Mouse (Mus musculus) CD4-positive, CD25-positive, alpha-beta regulatory T cell, adult 4 months (primary cell): ENCODE measurements at regions not wholly inside any gene's neighbourhood (a gene's known extent, or its start where the extent isn't known, plus 50 kb on each side); places are given as distances from the start of the nearest gene placed in this dataset.

Experiments used
- ATAC-seq: one replicate; pipeline ENCODE4 v1.8.0; 2017

DNA sequence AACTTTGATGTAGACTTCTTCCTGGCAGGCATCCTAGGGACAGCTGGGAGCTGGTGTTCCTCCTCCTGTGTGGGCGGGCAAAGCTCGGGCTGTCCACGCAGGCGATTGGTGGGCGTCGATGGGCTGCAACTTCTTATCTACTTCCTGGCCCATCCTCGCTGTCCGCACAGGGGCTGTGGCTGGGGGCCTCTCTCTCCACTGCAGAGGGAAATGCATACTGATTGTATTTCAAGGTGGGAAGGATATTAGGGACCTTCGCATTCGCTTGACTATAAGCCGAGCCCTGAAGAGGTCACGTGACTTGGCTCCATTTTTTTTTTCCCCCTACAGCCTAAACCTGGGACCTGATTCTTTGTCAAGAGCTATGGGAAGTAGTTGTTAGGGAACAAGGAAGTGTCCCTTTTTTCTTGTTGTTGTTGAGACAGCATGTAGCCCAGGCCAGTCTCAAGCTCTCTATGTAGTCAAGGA lies 164.4 kb upstream of the Ubr2 start:
- ATAC-seq, result no peak

GRCm38 (mm10) chr17:47171801-47172200 lies 161.4 kb upstream of the Ubr2 start:
- no peak for ATAC-seq

GRCm38 (mm10) chr17:47170978-47171593 lies 160.7 kb upstream of the Ubr2 start:
- peak; percentile 93 for ATAC-seq

DNA sequence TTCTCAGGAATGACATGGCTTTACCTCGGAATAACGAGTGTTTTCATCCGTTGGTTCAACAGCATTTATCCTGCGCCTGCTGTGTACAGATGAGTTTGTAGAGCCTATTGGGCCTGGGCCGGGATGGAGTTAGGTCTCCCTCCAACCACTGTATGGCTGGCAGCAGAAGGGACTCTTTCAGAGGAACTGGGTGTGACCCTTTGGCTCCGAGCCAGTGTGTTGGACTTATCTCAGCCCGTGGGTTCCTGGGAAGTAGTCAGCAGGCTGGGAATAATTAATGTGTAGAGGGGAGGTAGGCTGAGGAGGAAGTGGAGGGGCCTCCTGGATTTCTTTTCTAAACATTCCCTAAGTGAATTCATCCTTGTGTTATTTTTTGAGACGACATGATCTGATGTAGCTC lies 157.7 kb upstream of the Ubr2 start:
- ATAC-seq, result no peak

DNA sequence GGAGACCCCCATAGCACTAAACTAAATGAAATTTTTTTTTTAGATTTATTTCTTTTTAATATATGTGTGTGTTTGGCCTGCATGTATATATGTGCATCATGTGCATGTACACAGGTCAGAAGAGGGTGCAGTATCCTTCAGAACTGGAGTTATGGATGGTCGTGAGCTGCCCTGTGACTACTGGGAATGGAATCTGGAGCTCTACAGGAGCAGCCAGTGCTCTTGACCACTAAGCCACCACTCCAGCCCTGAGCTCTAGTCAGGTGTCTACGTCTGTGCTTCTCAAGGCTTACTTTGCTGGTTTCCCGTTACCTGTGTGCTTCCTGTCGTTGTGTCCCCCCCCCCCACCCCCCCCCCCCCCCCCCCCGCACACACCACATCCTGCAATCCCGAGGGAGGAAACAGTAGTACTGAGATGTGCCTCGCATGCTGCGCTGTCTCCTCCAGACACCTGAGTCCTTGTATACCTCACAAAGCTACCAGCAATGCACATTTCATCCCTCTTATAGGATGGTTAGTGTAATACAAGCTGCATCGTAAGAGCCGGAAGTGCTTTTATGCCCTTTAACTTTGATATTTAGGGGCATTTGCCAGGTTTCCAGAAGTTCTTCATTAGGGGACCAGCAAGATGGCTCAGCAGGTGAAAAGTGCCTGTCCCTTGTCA lies 153.5 kb upstream of the Ubr2 start:
- ATAC-seq, result peak; percentile 82

- no peak for ATAC-seq
These were observed 152.1 kb upstream of the Ubr2 start for GRCm38 (mm10) chr17:47162459-47162858.

DNA sequence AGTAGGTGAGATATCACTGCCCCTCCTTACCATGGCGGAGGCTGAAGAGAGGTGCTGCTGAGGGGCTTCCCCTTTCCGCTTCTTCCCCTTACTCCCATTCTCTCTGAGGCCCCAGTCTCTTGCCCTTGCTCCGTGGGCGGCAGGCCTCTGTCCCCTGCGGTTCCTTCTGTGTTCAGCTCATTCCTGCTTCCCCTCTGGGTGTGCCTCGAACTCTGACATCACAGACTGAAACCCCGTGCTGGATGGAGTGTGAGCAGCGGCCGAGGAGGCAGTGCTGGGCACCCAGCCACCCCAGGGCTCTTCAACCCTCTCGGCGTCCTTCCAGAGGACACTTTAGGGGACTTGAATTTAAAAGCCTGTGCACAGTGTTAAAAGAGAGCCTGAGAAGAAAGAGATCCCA lies 145.9 kb upstream of the Ubr2 start:
- ATAC-seq, result no peak

GRCm38 (mm10) chr17:47151557-47152278 lies 141.4 kb upstream of the Ubr2 start:
- no peak for ATAC-seq

DNA sequence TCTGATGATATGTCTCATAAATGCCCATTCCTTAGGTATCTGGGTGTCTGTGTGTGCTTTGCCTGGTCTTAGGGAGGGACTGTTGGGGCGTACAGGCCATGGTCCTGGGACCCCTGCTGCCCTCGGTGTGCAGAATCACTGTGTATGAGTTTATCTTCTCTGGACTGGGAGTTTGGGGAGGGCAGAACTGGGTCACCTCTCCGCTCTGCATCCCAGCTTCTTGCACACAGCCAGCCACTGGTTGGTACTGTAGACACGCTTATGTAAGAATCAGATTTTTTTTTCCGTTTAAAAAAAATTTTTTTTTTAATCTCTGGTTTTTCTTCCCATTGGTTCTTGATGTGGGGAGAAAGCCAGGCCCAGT lies 140.8 kb upstream of the Ubr2 start:
- ATAC-seq, result no peak

GRCm38 (mm10) chr17:47150636-47151035 lies 140.3 kb upstream of the Ubr2 start:
- ATAC-seq, result no peak

DNA sequence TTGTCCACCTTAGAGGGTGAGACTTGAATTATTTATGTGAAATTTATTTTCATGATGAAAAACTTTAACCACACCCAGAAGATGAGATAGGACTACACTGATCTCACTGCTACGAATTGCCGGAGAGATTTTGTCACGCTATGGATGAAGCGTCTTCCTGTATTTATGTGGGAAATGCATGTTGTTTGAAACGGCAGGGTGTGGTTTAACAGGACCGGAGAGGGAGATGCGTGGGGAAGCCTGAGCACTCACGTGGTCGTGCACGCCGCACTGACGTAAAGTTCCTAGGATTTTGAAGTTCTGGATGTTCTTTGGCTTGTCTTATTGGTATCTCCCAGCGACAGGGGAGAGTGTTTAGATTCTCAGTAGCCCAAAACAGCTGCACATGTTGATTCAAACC lies 139.3 kb upstream of the Ubr2 start:
- ATAC-seq, result no peak

DNA sequence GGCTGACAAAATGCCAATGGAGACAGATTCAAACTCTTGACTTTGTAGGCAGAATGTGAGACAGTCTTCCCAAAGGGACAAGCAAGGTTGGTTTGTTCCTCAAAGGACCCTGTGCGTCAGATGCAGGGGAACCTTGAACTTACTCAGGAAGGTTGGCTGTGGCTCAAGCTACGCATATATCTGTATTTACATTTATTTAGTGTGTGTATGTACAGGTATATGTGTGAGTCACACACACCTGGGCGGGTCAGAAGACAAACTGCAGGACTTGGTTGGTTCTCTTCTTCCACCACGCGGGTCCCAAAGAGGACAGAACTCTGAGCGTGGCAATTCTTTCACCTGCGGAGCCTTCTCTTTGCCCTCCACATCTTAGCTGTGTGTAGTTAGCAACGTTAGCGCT lies 138.8 kb upstream of the Ubr2 start:
- no peak for ATAC-seq

DNA sequence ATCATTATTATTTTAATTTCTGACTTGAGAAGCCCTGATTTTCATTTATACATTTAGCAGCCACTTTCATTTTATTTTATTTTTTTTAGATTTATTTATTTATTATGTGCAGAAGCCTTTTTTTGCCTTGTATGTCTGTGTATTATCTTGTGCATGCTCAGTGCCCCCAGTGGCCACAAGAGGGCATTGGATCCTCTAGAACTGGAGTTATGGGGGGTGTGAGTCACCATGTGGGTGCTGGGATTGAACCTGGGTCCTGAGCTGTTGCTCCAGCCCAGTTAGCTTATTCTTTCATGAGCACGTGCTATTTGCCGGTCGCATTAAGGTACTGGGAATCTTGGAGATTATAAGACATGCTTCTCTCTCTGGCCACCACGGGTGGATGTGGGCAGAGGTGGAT lies 136.3 kb upstream of the Ubr2 start:
- no peak for ATAC-seq

DNA sequence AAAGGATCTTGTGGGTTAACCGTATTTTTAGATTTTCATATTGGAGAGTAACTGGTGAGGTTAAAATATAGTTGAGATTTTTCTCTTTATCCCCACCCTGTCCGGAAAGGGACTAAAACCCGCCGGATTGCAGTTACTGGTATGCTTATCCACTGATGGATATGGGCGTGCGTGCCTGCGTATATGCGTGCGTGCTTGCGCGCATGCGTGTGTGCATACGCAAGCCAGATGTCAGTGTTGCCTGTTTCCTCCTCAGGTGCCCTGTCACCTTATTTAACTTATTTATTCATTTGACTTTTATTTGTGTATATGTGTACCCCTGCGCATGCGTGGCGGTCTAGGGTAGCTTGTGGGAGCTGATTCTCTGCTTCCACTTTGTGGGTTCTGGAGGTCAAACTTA lies 135.2 kb upstream of the Ubr2 start:
- no peak for ATAC-seq

- ATAC-seq, result no peak
These were observed 134.6 kb upstream of the Ubr2 start for GRCm38 (mm10) chr17:47144996-47145395.

- ATAC-seq, result no peak
These were observed 134.1 kb upstream of the Ubr2 start for GRCm38 (mm10) chr17:47144460-47144859.

- no peak for ATAC-seq
These were observed 133.5 kb upstream of the Ubr2 start for GRCm38 (mm10) chr17:47143898-47144297.

GRCm38 (mm10) chr17:47142885-47143284 lies 132.5 kb upstream of the Ubr2 start:
- ATAC-seq, result no peak

DNA sequence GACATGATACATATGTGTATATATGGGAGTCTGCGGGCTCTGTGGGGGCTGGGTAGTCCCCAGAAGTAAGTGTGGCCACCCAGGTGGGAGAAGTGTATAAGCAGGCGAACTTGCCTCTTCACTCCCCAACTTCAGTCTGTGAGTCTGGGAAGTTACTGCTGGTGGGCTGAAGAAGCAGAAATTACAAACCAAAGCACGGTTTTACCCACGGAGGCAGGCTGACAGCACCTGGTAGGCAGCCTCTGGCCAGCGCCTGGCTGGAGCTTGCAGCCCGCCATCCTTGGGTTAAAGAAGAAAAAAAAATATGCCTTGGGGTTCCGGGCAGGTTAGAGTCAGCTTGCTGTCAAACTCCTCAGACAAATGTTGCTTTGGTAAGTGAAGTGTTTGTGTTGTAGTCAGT lies 131.9 kb upstream of the Ubr2 start:
- no peak for ATAC-seq

DNA sequence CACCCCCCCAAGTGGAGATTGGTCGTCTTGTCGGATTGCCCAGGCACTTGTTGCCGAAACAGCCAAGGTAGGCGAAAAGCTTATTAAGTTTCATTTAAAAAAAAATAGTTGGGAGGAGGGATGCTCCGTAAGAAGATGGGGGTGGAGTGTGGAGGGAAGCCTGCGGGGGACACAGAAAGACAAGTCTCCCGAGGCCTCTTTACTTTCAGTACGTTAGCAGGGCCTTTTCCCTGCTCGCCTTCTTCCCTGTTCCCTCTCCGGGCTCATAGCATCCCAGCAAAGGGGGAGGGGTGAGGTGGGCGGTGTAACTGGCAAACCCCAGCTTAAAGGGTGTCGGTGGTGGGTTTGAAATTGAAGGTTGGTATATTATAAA lies 131.5 kb upstream of the Ubr2 start:
- no peak for ATAC-seq

DNA sequence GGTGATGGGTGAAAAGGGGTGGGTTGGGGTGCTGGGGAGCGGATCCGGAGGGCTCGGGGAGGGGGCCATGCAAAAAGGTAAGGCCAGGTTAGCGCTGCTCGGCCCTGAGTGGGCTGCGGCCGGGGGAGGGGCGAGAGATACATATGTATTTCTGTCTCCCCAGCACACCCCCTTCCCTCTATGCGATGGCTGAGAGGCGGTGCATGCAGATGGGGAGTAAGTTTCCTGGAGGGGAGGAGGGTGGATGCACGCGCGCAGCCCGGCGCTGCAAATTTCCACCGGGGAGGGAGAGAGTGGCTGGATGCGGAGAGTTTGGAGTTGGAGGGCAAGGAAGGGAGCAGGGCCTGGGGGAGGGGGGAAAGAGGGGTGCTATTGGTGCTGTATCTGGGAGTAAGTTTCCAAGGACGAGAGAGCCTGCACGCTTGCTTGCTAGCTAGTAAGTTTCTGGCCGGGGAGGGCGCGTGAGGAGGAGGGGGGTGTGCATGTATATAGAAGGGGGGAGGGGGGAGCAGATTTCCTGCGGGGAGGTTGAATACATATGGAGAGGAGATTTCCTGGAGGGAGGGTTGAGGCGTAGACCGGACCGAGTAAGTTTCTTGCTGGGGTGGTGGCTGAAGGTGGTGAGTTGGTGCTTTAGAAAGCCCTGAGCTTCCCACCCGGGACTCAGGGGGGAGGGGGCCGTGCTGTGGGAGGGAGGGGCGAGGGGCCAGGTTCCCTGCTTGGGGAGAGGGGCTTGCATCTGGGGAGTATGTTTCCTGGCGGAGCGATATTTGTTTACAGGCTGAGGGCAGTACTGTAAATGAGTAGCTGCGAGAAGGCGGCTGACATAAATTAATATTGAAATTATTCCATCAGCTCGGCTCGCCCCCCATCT lies 130.8 kb upstream of the Ubr2 start:
- peak; percentile 46 for ATAC-seq

GRCm38 (mm10) chr17:47140241-47140968 lies 130.0 kb upstream of the Ubr2 start:
- peak; percentile 17 for ATAC-seq
